Mouse (Mus musculus) CH12.LX (cell line): ENCODE data around the gene Fance. TPM values are rescaled to one million over a fixed set of nuclear protein-coding genes. Genes with fewer than 3 reads are reported as not detected.

Experiments
- DNase-seq: peaks from one replicate; pipeline ENCODE4 v3.0.0-alpha.2; 2013; ENCODE audit errors: extremely low read depth
- H3K27ac ChIP-seq: 2 replicates; pipeline ENCODE4 v1.5.1; 2012; ENCODE audit warnings: low read depth, mild to moderate bottlenecking, control low read depth, moderate library complexity; ENCODE audit not compliant: insufficient read depth
- H3K27me3 ChIP-seq: replicated peaks from 2 replicates; pipeline ENCODE3; 2012; ENCODE audit warnings: inconsistent platforms
- H3K36me3 ChIP-seq, 2 experiments: replicated peaks in 1 of 2; 2 replicates each; pipeline versions ENCODE3 to v1.6.1; 2012; ENCODE audit warnings: inconsistent platforms in 1 of 2, low read length in 1 of 2, mild to moderate bottlenecking in 1 of 2, mixed read lengths in 1 of 2, moderate library complexity in 1 of 2; ENCODE audit not compliant: control insufficient read depth in 1 of 2, insufficient read depth in 1 of 2
- H3K4me1 ChIP-seq, 2 experiments: 2 replicates each; pipeline ENCODE4 v1.6.1; 2012; ENCODE audit warnings: inconsistent platforms in 1 of 2, moderate library complexity in 1 of 2; ENCODE audit not compliant: insufficient read depth in 2 of 2, control insufficient read depth in 1 of 2
- H3K4me2 ChIP-seq: 2 replicates; pipeline ENCODE4 v1.6.1; 2012; ENCODE audit warnings: low read depth, mild to moderate bottlenecking, control low read depth; ENCODE audit not compliant: poor library complexity, insufficient read depth, severe bottlenecking
- H3K4me3 ChIP-seq, 3 experiments: fragments of 150-350 bp in 1 of 3; sonication (generic) in 1 of 3; replicated peaks in 1 of 3; 2 replicates each; pipeline versions ENCODE3 to v1.5.1; 2011 to 2012; ENCODE audit warnings: low read depth in 2 of 3, low read length in 2 of 3, mild to moderate bottlenecking in 2 of 3, moderate library complexity in 2 of 3, control low read depth in 1 of 3, improper control_type of control experiment in 1 of 3, inconsistent platforms in 1 of 3, mixed read lengths in 1 of 3; ENCODE audit not compliant: poor library complexity in 1 of 3
- H3K79me2 ChIP-seq: replicated peaks from 2 replicates; pipeline ENCODE4 v1.6.1; 2012; ENCODE audit warnings: mild to moderate bottlenecking, moderate library complexity; ENCODE audit not compliant: control insufficient read depth, poor library complexity, insufficient read depth, severe bottlenecking; ENCODE audit errors: extremely low read depth
- H3K9ac ChIP-seq: 2 replicates; pipeline ENCODE4 v1.6.1; 2012; ENCODE audit warnings: low read depth, mild to moderate bottlenecking, control low read depth, moderate library complexity; ENCODE audit not compliant: insufficient read depth
- H3K9me3 ChIP-seq: replicated peaks from 2 replicates; pipeline ENCODE3; 2012; ENCODE audit warnings: low read length, inconsistent platforms, mixed read lengths
- CHD1 ChIP-seq: IDR thresholded peaks from 2 replicates; pipeline ENCODE4 v1.6.1; 2012; ENCODE audit warnings: low read depth, low read length, improper control_type of control experiment, inconsistent platforms
- CHD2 ChIP-seq: IDR thresholded peaks from 2 replicates; pipeline ENCODE4 v1.6.1; 2011; ENCODE audit warnings: low read length, improper control_type of control experiment
- E2F4 ChIP-seq: IDR thresholded peaks from 2 replicates; pipeline ENCODE4 v1.6.1; 2011; ENCODE audit warnings: low read depth, low read length, improper control_type of control experiment; ENCODE audit not compliant: insufficient replicate concordance
- EP300 ChIP-seq: IDR thresholded peaks from 2 replicates; pipeline ENCODE4 v1.6.1; 2011; ENCODE audit warnings: low read length, improper control_type of control experiment
- GABPA ChIP-seq: IDR thresholded peaks from 2 replicates; pipeline ENCODE4 v1.6.1; 2012; ENCODE audit warnings: low read depth, low read length, improper control_type of control experiment, inconsistent platforms; ENCODE audit not compliant: insufficient replicate concordance
- JUND ChIP-seq: conservative IDR thresholded peaks from 2 replicates; pipeline ENCODE4 v1.6.1; 2011; ENCODE audit warnings: low read depth, low read length, improper control_type of control experiment
- MAX ChIP-seq: IDR thresholded peaks from 2 replicates; pipeline ENCODE4 v1.6.1; 2011; ENCODE audit warnings: low read length, improper control_type of control experiment
- MAZ ChIP-seq: IDR thresholded peaks from 2 replicates; pipeline ENCODE4 v1.6.1; 2012; ENCODE audit warnings: low read depth, mild to moderate bottlenecking, inconsistent platforms, low read length, improper control_type of control experiment, moderate library complexity
- MEF2A ChIP-seq: IDR thresholded peaks from 2 replicates; pipeline ENCODE4 v1.6.1; 2014; ENCODE audit warnings: low read depth, mild to moderate bottlenecking, inconsistent platforms, low read length, improper control_type of control experiment, borderline replicate concordance
- POLR2A ChIP-seq: IDR thresholded peaks from 2 replicates; pipeline ENCODE4 v1.6.1; 2011; ENCODE audit warnings: low read depth, mild to moderate bottlenecking, improper control_type of control experiment, low read length
- POLR2AphosphoS2 ChIP-seq: IDR thresholded peaks from 2 replicates; pipeline ENCODE4 v1.6.1; 2011; ENCODE audit warnings: low read depth, low read length, improper control_type of control experiment
- RAD21 ChIP-seq: IDR thresholded peaks from 2 replicates; pipeline ENCODE4 v1.6.1; 2011; ENCODE audit warnings: low read depth, mild to moderate bottlenecking, low read length, improper control_type of control experiment, moderate library complexity
- RCOR1 ChIP-seq: conservative IDR thresholded peaks from 2 replicates; pipeline ENCODE4 v1.6.1; 2012; ENCODE audit warnings: low read depth, mild to moderate bottlenecking, inconsistent platforms, low read length, improper control_type of control experiment
- SIN3A ChIP-seq: IDR thresholded peaks from 2 replicates; pipeline ENCODE4 v1.6.1; 2012; ENCODE audit warnings: low read length, improper control_type of control experiment, inconsistent platforms
- TBP ChIP-seq: conservative IDR thresholded peaks from 2 replicates; pipeline ENCODE4 v1.6.1; 2011; ENCODE audit warnings: low read depth, low read length, improper control_type of control experiment
- USF2 ChIP-seq: conservative IDR thresholded peaks from 2 replicates; pipeline ENCODE4 v1.6.1; 2011; ENCODE audit warnings: low read depth, low read length, improper control_type of control experiment
- ZC3H11A ChIP-seq: IDR thresholded peaks from 2 replicates; pipeline ENCODE4 v1.6.1; 2012; ENCODE audit warnings: low read depth, mild to moderate bottlenecking, inconsistent platforms, low read length, improper control_type of control experiment
- ZKSCAN1 ChIP-seq: IDR thresholded peaks from 2 replicates; pipeline ENCODE4 v1.6.1; 2012; ENCODE audit warnings: low read depth, inconsistent platforms, low read length, improper control_type of control experiment, borderline replicate concordance
- ZMIZ1 ChIP-seq: IDR thresholded peaks from 2 replicates; pipeline ENCODE4 v1.6.1; 2012; ENCODE audit warnings: low read depth, mild to moderate bottlenecking, inconsistent platforms, low read length, improper control_type of control experiment
- dilution Hi-C: fragments of 300-500 bp; cut with MboI; formaldehyde crosslinking; loops from 2 replicates; pipeline ENCODE4 v1.14.3; 2020; ENCODE audit warnings: low sequenced_read_pairs; ENCODE audit not compliant: extremely low pct_unique_long_range_greater_than_20kb, extremely low pct_ligation_motif_present
- in situ Hi-C: fragments of 300-500 bp; cut with MboI; formaldehyde crosslinking; loops from 3 replicates; pipeline ENCODE4 v1.14.3; 2019; ENCODE audit warnings: low sequenced_read_pairs, low pct_ligation_motif_present, low pct_unique_long_range_greater_than_20kb, mixed read lengths
- polyA plus RNA-seq: library from polyadenylated mRNA; unstranded; fragments of >175 nt; gene quantifications from 2 replicates; pipeline ENCODE4 v1.2.1, GENCODE M21; 2012; ENCODE audit warnings: low read depth; ENCODE audit not compliant: insufficient read length
- total RNA-seq, 2 experiments: library from RNA; depleted of rRNA; stranded (reverse); fragments of 300-350 nt in 1 of 2; fragments of >200 nt in 1 of 2; gene quantifications; 2 replicates each; pipeline ENCODE4 v1.2.3; 2012 to 2014

Gene Fance
- total and polyA plus RNA-seq, 3 experiments: 17.4 to 37.9 (median 29.6) TPM

- no peaks in the 10 kb centered on the region for H3K27me3 ChIP-seq
- no peak overlapping the region for H3K9ac ChIP-seq
- no peaks in the 10 kb centered on the region for H3K9me3 ChIP-seq
- no peak overlapping the region for H3K27ac ChIP-seq
- no peak overlapping the region for H3K4me2 ChIP-seq
- peaks cover 2 to 30% of the 10 kb centered on the region in 2 experiments; a peak in 2 of 4 replicates for H3K4me1 ChIP-seq
- H3K79me2 ChIP-seq: 0 out of 2 replicates have a peak, but pooled peaks cover 2% of the 10 kb centered on the region
- no peak for DNase-seq
- no peak overlapping the region for H3K4me3 ChIP-seq
- in situ Hi-C loops (loop anchor here (25.0 kb wide), 1 partner anchor 230 kb away; the partner anchor contains the start of gene Tcp11), dilution Hi-C loops (no loop called here)
- TF ChIP-seq GABPA: no peak
- no peak for TF ChIP-seq MAX
- no peak for TF ChIP-seq JUND
- TF ChIP-seq MAZ: no peak
- no peak for TF ChIP-seq EP300
- TF ChIP-seq E2F4: no peak
- no peak for TF ChIP-seq MEF2A
- TF ChIP-seq POLR2A: no peak
- no peak for TF ChIP-seq RAD21
- no peak for TF ChIP-seq USF2
- no peak for TF ChIP-seq ZC3H11A
- peaks cover 53 to 72% of the 10 kb centered on the region in 2 experiments for H3K36me3 ChIP-seq
These were observed 4.4 kb downstream of the Fance start for GRCm38 (mm10) chr17:28317725-28318124.

GRCm38 (mm10) chr17:28321700-28322099 is 8.4 kb downstream of the Fance start:
- peaks cover 50 to 89% of the 10 kb centered on the region in 2 experiments for H3K36me3 ChIP-seq

More at GRCm38 (mm10) chr17:28321700-28322099, 8.4 kb downstream of the Fance start:
- DNase-seq: no peak
- Histone ChIP-seq H3K9me3 (peaks cover 7% of the 10 kb centered on the region), H3K4me3 (no peak overlapping the region), H3K27me3 (no peaks in the 10 kb centered on the region), H3K9ac (no peak overlapping the region), H3K4me2 (no peak overlapping the region), H3K79me2 (no peaks in the 10 kb centered on the region), H3K27ac (no peak overlapping the region), H3K4me1 (peaks cover 0 to 6% of the 10 kb centered on the region in 2 experiments; a peak in 1 of 4 replicates)
- TF ChIP-seq RCOR1 (no peak), E2F4 (no peak), ZKSCAN1 (no peak), CHD1 (no peak), TBP (no peak), POLR2AphosphoS2 (no peak), CHD2 (no peak), SIN3A (no peak), ZMIZ1 (no peak)
- in situ Hi-C loops (loop anchor here (25.0 kb wide), 1 partner anchor 234 kb away; the partner anchor contains the start of gene Tcp11), dilution Hi-C loops (no loop called here)
